Mouse (Mus musculus): ENCODE results near the gene Gria1. TPM values are rescaled to one million over a fixed set of nuclear protein-coding genes. Genes with fewer than 3 reads are reported as not detected.

Gria1 gene
- total RNA-seq, 1 experiment, result 0.13 TPM

GRCm38 (mm10) chr11:57010611-57011010, 576 bp upstream of the Gria1 start:
- Histone ChIP-seq H3K36me3 (ENCODE audit: control insufficient read depth, insufficient read depth, low read length, poor library complexity, severe bottlenecking) (no peaks in the 10 kb centered on the region), H3K4me1 (ENCODE audit: control insufficient read depth in 2 of 2, insufficient read depth in 2 of 2, low read length in 2 of 2, poor library complexity in 1 of 2) (peaks cover 0 to 3% of the 10 kb centered on the region in 2 experiments; a peak in 1 of 4 replicates), H3K9ac (ENCODE audit: insufficient read depth, low read depth, low read length, poor library complexity, severe bottlenecking) (no peak overlapping the region), H3K9me3 (ENCODE audit: control insufficient read depth, insufficient read depth, low read depth, low read length) (no peaks in the 10 kb centered on the region), H3K27ac (ENCODE audit: insufficient read depth, low read depth, low read length, poor library complexity, severe bottlenecking) (no peak overlapping the region), H3K4me3 (ENCODE audit: insufficient read depth in 1 of 2, low read depth in 1 of 2, low read length in 2 of 2, poor library complexity in 1 of 2, severe bottlenecking in 1 of 2) (no peak overlapping the region)
- TF ChIP-seq CHD2 (IDR thresholded peaks at IDR 0.05; ENCODE audit: low read depth, low read length) (no peak), ZNF384 (IDR thresholded peaks at IDR 0.05; ENCODE audit: low read depth, low read length) (no peak), MAFK (IDR thresholded peaks at IDR 0.05; ENCODE audit: insufficient read depth, low read depth, low read length) (no peak)
- in situ Hi-C loops (cut with MboI; ENCODE audit: low sequenced_read_pairs in 2 of 2, unreplicated experiment in 2 of 2), result no loop called here
- DNase-seq (ENCODE audit: low read depth, low spot score), result no peak

GRCm38 (mm10) chr11:57011691-57012039, 478 bp downstream of the Gria1 start:
- H3K9ac ChIP-seq (ENCODE audit: insufficient read depth, low read depth, low read length, poor library complexity, severe bottlenecking), result no peak overlapping the region
- H3K4me1 ChIP-seq (ENCODE audit: control insufficient read depth in 2 of 2, insufficient read depth in 2 of 2, low read length in 2 of 2, poor library complexity in 1 of 2), result peaks cover 0 to 3% of the 10 kb centered on the region in 2 experiments; a peak in 1 of 4 replicates
- TF ChIP-seq HCFC1 (IDR thresholded peaks at IDR 0.05; ENCODE audit: borderline replicate concordance, insufficient read depth, low read length), result no peak
- no peak for TF ChIP-seq MAFK (IDR thresholded peaks at IDR 0.05; ENCODE audit: insufficient read depth, low read depth, low read length)
- TF ChIP-seq CHD2 (IDR thresholded peaks at IDR 0.05; ENCODE audit: low read depth, low read length), result no peak
- no peak for TF ChIP-seq ZC3H11A (IDR thresholded peaks at IDR 0.05; ENCODE audit: borderline replicate concordance, low read depth, low read length)
- TF ChIP-seq ZNF384 (IDR thresholded peaks at IDR 0.05; ENCODE audit: low read depth, low read length), result no peak
- no peaks in the 10 kb centered on the region for H3K9me3 ChIP-seq (ENCODE audit: control insufficient read depth, insufficient read depth, low read depth, low read length)
- H3K4me3 ChIP-seq (ENCODE audit: insufficient read depth in 1 of 2, low read depth in 1 of 2, low read length in 2 of 2, poor library complexity in 1 of 2, severe bottlenecking in 1 of 2), result no peak overlapping the region
- in situ Hi-C loops (cut with MboI; ENCODE audit: low sequenced_read_pairs in 2 of 2, unreplicated experiment in 2 of 2), result no loop called here
- no peaks in the 10 kb centered on the region for H3K36me3 ChIP-seq (ENCODE audit: control insufficient read depth, insufficient read depth, low read length, poor library complexity, severe bottlenecking)
- no peak for DNase-seq (ENCODE audit: low read depth, low spot score)
- no peak overlapping the region for H3K27ac ChIP-seq (ENCODE audit: insufficient read depth, low read depth, low read length, poor library complexity, severe bottlenecking)

- no peak overlapping the region for H3K4me3 ChIP-seq (ENCODE audit: insufficient read depth in 1 of 2, low read depth in 1 of 2, low read length in 2 of 2, poor library complexity in 1 of 2, severe bottlenecking in 1 of 2)
- H3K9me3 ChIP-seq (ENCODE audit: control insufficient read depth, insufficient read depth, low read depth, low read length), result no peaks in the 10 kb centered on the region
- TF ChIP-seq ZC3H11A (IDR thresholded peaks at IDR 0.05; ENCODE audit: borderline replicate concordance, low read depth, low read length) (no peak), HCFC1 (IDR thresholded peaks at IDR 0.05; ENCODE audit: borderline replicate concordance, insufficient read depth, low read length) (no peak)
- no peak for DNase-seq (ENCODE audit: low read depth, low spot score)
- H3K27ac ChIP-seq (ENCODE audit: insufficient read depth, low read depth, low read length, poor library complexity, severe bottlenecking), result no peak overlapping the region
- H3K4me1 ChIP-seq (ENCODE audit: control insufficient read depth in 2 of 2, insufficient read depth in 2 of 2, low read length in 2 of 2, poor library complexity in 1 of 2), result peaks cover 0 to 3% of the 10 kb centered on the region in 2 experiments; a peak in 1 of 4 replicates
- in situ Hi-C loops (cut with MboI; ENCODE audit: low sequenced_read_pairs in 2 of 2, unreplicated experiment in 2 of 2), result no loop called here
- H3K9ac ChIP-seq (ENCODE audit: insufficient read depth, low read depth, low read length, poor library complexity, severe bottlenecking), result no peak overlapping the region
- no peaks in the 10 kb centered on the region for H3K36me3 ChIP-seq (ENCODE audit: control insufficient read depth, insufficient read depth, low read length, poor library complexity, severe bottlenecking)
Measured at GRCm38 (mm10) chr11:57012287-57012921, 1.2 kb downstream of the Gria1 start.

- Histone ChIP-seq H3K9ac (ENCODE audit: insufficient read depth, low read depth, low read length, poor library complexity, severe bottlenecking) (no peak overlapping the region), H3K4me3 (ENCODE audit: insufficient read depth in 1 of 2, low read depth in 1 of 2, low read length in 2 of 2, poor library complexity in 1 of 2, severe bottlenecking in 1 of 2) (no peak overlapping the region), H3K9me3 (ENCODE audit: control insufficient read depth, insufficient read depth, low read depth, low read length) (no peaks in the 10 kb centered on the region), H3K36me3 (ENCODE audit: control insufficient read depth, insufficient read depth, low read length, poor library complexity, severe bottlenecking) (no peaks in the 10 kb centered on the region), H3K27ac (ENCODE audit: insufficient read depth, low read depth, low read length, poor library complexity, severe bottlenecking) (no peak overlapping the region), H3K4me1 (ENCODE audit: control insufficient read depth in 2 of 2, insufficient read depth in 2 of 2, low read length in 2 of 2, poor library complexity in 1 of 2) (peaks cover 0 to 3% of the 10 kb centered on the region in 2 experiments; a peak in 1 of 4 replicates)
- no peak for DNase-seq (ENCODE audit: low read depth, low spot score)
- no peak for TF ChIP-seq HCFC1 (IDR thresholded peaks at IDR 0.05; ENCODE audit: borderline replicate concordance, insufficient read depth, low read length)
- no peak for TF ChIP-seq CHD2 (IDR thresholded peaks at IDR 0.05; ENCODE audit: low read depth, low read length)
- no peak for TF ChIP-seq MAFK (IDR thresholded peaks at IDR 0.05; ENCODE audit: insufficient read depth, low read depth, low read length)
- TF ChIP-seq ZNF384 (IDR thresholded peaks at IDR 0.05; ENCODE audit: low read depth, low read length), result no peak
- no peak for TF ChIP-seq ZC3H11A (IDR thresholded peaks at IDR 0.05; ENCODE audit: borderline replicate concordance, low read depth, low read length)
- in situ Hi-C loops (cut with MboI; ENCODE audit: low sequenced_read_pairs in 2 of 2, unreplicated experiment in 2 of 2), result no loop called here
Measured at GRCm38 (mm10) chr11:57013464-57014190, 2.4 kb downstream of the Gria1 start.

All from ES-E14 (cell line).